Mouse (Mus musculus): ENCODE results near the gene Cc2d1a. TPM values are rescaled to one million over a fixed set of nuclear protein-coding genes. Genes with fewer than 3 reads are reported as not detected.

Cc2d1a gene
- polyA plus RNA-seq, 1 experiment from 2014 or later = 16.9 TPM

DNA sequence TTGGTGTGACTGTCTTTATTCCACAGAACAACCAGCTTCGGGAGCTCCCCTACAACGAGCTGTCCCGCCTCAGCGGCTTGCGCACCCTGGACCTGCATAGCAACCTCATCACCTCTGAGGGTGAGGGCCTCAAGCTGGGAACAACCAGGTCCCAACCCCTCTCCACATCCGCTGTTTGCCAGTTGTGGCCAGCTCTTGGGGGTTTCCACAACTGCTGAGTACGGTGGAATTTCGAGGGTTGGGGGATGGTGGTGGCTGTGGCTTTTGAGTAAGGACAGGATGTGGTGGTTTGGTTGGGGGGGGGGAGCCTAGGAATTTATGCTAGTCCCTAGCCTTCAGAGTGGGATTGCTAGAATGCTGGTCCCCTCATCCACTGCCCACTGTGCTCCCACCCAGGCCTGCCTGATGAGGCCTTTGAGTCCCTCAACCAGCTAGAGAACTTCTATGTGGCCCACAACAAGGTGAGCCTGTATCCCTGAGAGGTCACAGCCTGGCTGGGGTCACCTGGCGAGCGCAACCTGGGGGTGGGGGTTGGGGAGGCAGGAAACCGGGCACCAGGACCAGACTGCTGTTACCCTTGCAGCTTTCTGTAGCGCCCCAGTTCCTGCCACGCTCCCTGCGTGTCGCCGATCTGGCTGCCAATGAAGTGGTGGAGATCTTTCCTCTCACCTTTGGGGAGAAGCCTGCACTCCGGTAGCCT is 20.4 kb downstream of the Cc2d1a start:
- WGBS = 71% methylated on average over 17 of the region's 17 CpGs
- H3K27ac ChIP-seq = no peak overlapping the region
- ATAC-seq (ENCODE audit: low FRiP score, low read depth) = no peak

GRCm38 (mm10) chr8:84126742-84127141 is 21.0 kb downstream of the Cc2d1a start:
- H3K27me3 ChIP-seq (replicated peaks) = 0 out of 2 replicates have a peak, but pooled peaks cover 7% of the 10 kb centered on the region
- ATAC-seq (ENCODE audit: low FRiP score, low read depth) = no peak
- H3K9me3 ChIP-seq = no peaks in the 10 kb centered on the region
- 82% methylated on average over 2 of the region's 2 CpGs for WGBS
- no peak overlapping the region for H3K27ac ChIP-seq
- H3K9ac ChIP-seq = no peak overlapping the region
- H3K4me1 ChIP-seq = no peaks in the 10 kb centered on the region
- H3K4me3 ChIP-seq = no peak overlapping the region
- H3K36me3 ChIP-seq = peaks cover under 1% of the 10 kb centered on the region
- H3K4me2 ChIP-seq (replicated peaks) = no peak overlapping the region

More for the DNA sequence above, 20.4 kb downstream of the Cc2d1a start:
- Histone ChIP-seq H3K36me3 (peaks cover 6% of the 10 kb centered on the region), H3K27me3 (replicated peaks) (0 out of 2 replicates have a peak, but pooled peaks cover 7% of the 10 kb centered on the region), H3K4me1 (no peaks in the 10 kb centered on the region), H3K9me3 (no peaks in the 10 kb centered on the region), H3K4me3 (no peak overlapping the region), H3K4me2 (replicated peaks) (no peak overlapping the region), H3K9ac (no peak overlapping the region)

DNA sequence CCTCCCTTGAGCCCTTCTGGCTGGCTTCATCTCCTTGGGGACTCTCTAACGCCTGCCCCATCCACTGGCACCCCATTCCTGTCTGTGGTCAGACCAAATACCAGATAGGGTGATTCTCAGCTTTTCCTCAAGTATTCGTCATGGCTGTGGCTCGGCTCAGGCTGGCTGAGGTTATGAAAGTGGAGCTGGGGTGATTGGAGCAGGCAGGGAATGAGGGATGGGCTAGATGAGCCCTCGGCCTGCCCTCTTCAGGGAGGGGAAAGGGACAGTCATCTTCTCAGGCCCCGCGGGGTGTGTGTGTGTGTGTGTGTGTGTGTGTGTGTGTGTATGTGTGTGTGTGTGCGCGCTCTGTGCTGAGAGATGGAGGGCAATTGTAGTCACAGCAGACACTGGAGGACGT is 22.1 kb downstream of the Cc2d1a start, which contains the start of gene Podnl1:
Podnl1 (plus strand) TSS at position 334 of the 400 bp plus-strand sequence.
- Histone ChIP-seq H3K4me1 (no peaks in the 10 kb centered on the region), H3K27me3 (replicated peaks) (0 out of 2 replicates have a peak, but pooled peaks cover 2% of the 10 kb centered on the region), H3K36me3 (no peaks in the 10 kb centered on the region), H3K27ac (no peak within 1 kb of the TSS), H3K9me3 (no peaks in the 10 kb centered on the region), H3K4me2 (replicated peaks) (no peak within 1 kb of the TSS), H3K9ac (no peak within 1 kb of the TSS), H3K4me3 (no peak within 1 kb of the TSS)
- WGBS = 71% methylated on average over 9 of the region's 9 CpGs
- no peak for ATAC-seq (ENCODE audit: low FRiP score, low read depth)

DNA sequence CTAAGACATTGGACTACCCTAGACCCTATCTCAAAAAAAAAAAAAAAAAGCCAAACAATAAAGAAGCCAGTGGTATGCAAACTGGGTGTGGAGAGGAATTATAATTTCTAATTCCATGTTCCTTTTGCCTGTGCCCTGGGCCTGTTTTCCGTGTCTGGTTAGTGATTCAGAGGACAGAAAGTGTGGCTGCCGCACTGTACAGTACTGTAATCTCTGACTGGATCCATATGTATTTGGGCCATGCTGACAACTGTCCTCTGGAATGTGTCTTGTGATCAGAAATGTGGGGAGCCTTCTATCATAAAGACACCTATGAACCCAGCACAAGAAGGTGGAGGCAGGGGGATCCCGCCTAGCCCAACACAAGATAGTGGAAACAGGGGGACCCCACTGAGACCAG is 25.6 kb downstream of the Cc2d1a start:
- 91% methylated on average over 3 of the region's 3 CpGs for WGBS
- no peaks in the 10 kb centered on the region for H3K36me3 ChIP-seq
- no peak overlapping the region for H3K9ac ChIP-seq
- H3K27me3 ChIP-seq (replicated peaks) = no peaks in the 10 kb centered on the region
- no peak overlapping the region for H3K27ac ChIP-seq
- no peaks in the 10 kb centered on the region for H3K9me3 ChIP-seq
- no peak overlapping the region for H3K4me2 ChIP-seq (replicated peaks)
- ATAC-seq (ENCODE audit: low FRiP score, low read depth) = no peak
- H3K4me1 ChIP-seq = no peaks in the 10 kb centered on the region
- no peak overlapping the region for H3K4me3 ChIP-seq

- Histone ChIP-seq H3K4me3 (no peak overlapping the region), H3K27me3 (replicated peaks) (no peaks in the 10 kb centered on the region), H3K4me2 (replicated peaks) (no peak overlapping the region), H3K9me3 (no peaks in the 10 kb centered on the region), H3K27ac (no peak overlapping the region), H3K9ac (no peak overlapping the region), H3K4me1 (no peaks in the 10 kb centered on the region), H3K36me3 (no peaks in the 10 kb centered on the region)
- no peak for ATAC-seq (ENCODE audit: low FRiP score, low read depth)
- WGBS = 87% methylated on average over 6 of the region's 6 CpGs
Observed at GRCm38 (mm10) chr8:84115646-84116045, 32.1 kb downstream of the Cc2d1a start.

DNA sequence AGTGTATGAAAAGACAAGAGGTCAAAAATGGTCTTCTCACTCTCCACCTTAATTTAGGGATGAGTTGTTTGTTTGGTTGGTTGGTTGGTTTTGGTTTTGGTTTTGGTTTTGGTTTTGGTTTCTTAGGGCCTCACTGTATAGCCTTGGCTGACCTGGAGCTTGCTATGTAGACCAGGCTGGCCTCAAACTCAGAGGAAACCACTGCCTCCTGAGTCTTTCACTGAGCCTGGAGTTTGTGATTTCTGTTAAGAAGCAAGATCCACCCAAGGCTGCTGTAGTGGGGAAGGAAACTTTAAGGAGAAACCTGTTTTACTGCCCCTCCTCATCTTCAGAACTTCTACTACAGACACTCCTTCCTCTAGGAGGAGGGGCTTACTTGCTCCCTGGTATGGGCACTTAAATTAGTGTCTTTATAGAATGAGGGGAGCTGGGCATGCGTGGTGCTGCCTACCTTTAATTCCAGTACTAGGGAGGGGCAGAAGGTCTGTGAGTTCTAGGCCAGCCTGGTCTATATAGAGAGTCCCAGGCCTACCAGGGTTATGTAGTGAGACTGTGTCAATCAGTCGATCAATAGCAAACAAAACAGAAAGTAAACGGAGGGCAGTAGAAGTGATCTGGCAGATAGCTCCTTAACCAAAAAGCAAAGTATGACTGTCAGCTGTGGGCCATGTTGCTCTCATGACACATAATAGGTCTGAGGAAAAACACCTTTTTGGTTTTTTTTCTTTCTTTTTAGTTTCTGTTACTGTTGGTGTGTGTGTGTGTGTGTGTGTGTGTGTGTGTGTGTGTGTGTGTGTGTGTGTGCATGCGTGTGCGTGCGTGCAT is 41.3 kb downstream of the Cc2d1a start:
- 92% methylated on average over 6 of the region's 6 CpGs for WGBS
- no peak overlapping the region for H3K4me3 ChIP-seq
- no peak for ATAC-seq (ENCODE audit: low FRiP score, low read depth)

DNA sequence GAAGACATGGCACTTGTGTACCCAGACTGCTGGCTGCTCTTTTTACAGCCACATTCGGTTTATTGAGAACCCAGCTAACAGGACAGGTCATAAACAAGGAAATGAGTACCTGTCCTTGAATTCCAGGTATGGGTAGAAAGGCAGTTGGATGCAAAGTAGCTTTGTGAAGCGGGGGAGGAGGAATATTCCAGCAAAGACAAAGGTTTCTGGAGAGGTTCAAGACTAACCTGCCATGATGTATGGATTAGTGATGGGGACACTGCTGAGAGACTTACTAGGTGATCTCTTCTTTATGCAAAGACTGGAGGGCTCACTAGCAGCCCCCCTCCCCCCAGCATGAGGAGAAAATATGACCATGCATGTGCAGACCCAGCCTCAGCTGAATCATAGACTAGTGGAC is 42.1 kb downstream of the Cc2d1a start:
- H3K27me3 ChIP-seq (replicated peaks) = no peaks in the 10 kb centered on the region

More for the DNA sequence above, 41.3 kb downstream of the Cc2d1a start:
- Histone ChIP-seq H3K36me3 (peaks cover 14% of the 10 kb centered on the region), H3K9ac (no peak overlapping the region), H3K27ac (no peak overlapping the region), H3K4me2 (replicated peaks) (no peak overlapping the region), H3K9me3 (no peaks in the 10 kb centered on the region), H3K4me1 (peaks cover 27% of the 10 kb centered on the region), H3K27me3 (replicated peaks) (no peaks in the 10 kb centered on the region)

GRCm38 (mm10) chr8:84104697-84105609 is 42.8 kb downstream of the Cc2d1a start, which contains the start of gene Dcaf15:
Gene Dcaf15 (minus strand): TSS chr8:84104768.
- H3K4me2 ChIP-seq (replicated peaks) = peak within 1 kb of the TSS; percentile 88
- WGBS = 8% methylated on average over 42 of the region's 42 CpGs

More for the DNA sequence above, 42.1 kb downstream of the Cc2d1a start:
- H3K27ac ChIP-seq = no peak overlapping the region
- H3K4me3 ChIP-seq = no peak overlapping the region
- no peak for ATAC-seq (ENCODE audit: low FRiP score, low read depth)
- H3K36me3 ChIP-seq = peaks cover 17% of the 10 kb centered on the region
- H3K9ac ChIP-seq = no peak overlapping the region
- H3K4me2 ChIP-seq (replicated peaks) = no peak overlapping the region
- WGBS = 74% methylated on average over 2 of the region's 2 CpGs
- H3K9me3 ChIP-seq = no peaks in the 10 kb centered on the region
- H3K4me1 ChIP-seq = peaks cover 27% of the 10 kb centered on the region

DNA sequence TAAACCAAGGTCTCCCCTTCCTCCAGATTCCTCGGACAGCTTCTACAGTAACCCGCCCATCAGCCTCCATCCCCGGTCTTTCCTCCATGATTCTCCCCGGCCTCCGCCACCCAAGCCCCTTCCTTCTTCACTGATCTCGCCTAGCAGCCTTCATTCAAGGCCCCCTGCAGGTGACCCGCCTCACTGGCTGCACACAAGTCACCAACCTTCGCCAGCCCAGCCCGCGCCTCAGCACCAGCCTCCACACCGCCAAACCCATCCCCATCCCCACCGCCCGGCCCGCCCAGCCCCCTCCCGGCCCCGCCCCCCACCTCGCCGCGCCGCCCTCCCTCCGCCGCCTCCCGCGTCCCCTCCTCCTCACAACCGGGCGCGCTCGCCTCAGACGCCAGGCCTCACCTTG is 43.5 kb downstream of the Cc2d1a start:
- H3K9me3 ChIP-seq = no peaks in the 10 kb centered on the region
- peak overlapping the region; percentile 88 for H3K4me2 ChIP-seq (replicated peaks)
- peaks cover 27% of the 10 kb centered on the region for H3K4me1 ChIP-seq
- WGBS = under 1% methylated on average over 26 of the region's 29 CpGs
- peak overlapping the region; percentile 70 for H3K4me3 ChIP-seq
- peaks cover 24% of the 10 kb centered on the region for H3K36me3 ChIP-seq
- H3K9ac ChIP-seq = peak overlapping the region; percentile 84
- no peaks in the 10 kb centered on the region for H3K27me3 ChIP-seq (replicated peaks)
- peak overlapping the region; percentile 83 for H3K27ac ChIP-seq
- peak; percentile 84 for ATAC-seq (ENCODE audit: low FRiP score, low read depth)

More at GRCm38 (mm10) chr8:84104697-84105609, 42.8 kb downstream of the Cc2d1a start, which contains the start of gene Dcaf15:
- peak; percentile 97 for ATAC-seq (ENCODE audit: low FRiP score, low read depth)
- H3K27me3 ChIP-seq (replicated peaks) = no peaks in the 10 kb centered on the region
- H3K9me3 ChIP-seq = no peaks in the 10 kb centered on the region
- peak within 1 kb of the TSS; percentile 70 for H3K4me3 ChIP-seq
- peak within 1 kb of the TSS; percentile 83 for H3K27ac ChIP-seq
- peaks cover 27% of the 10 kb centered on the region for H3K4me1 ChIP-seq
- peaks cover 20% of the 10 kb centered on the region for H3K36me3 ChIP-seq
- H3K9ac ChIP-seq = peak within 1 kb of the TSS; percentile 84

- Histone ChIP-seq H3K36me3 (peaks cover 30% of the 10 kb centered on the region), H3K4me2 (replicated peaks) (peak overlapping the region; percentile 88), H3K9ac (peak overlapping the region; percentile 84), H3K4me1 (peaks cover 27% of the 10 kb centered on the region), H3K4me3 (peak overlapping the region; percentile 70), H3K27me3 (replicated peaks) (no peaks in the 10 kb centered on the region), H3K27ac (peak overlapping the region; percentile 83; the same call in 1 of the 2 replicates), H3K9me3 (no peaks in the 10 kb centered on the region)
- WGBS = 64% methylated on average over 3 of the region's 3 CpGs
- ATAC-seq (ENCODE audit: low FRiP score, low read depth) = no peak
Observed at GRCm38 (mm10) chr8:84103601-84104000, 44.1 kb downstream of the Cc2d1a start.

DNA sequence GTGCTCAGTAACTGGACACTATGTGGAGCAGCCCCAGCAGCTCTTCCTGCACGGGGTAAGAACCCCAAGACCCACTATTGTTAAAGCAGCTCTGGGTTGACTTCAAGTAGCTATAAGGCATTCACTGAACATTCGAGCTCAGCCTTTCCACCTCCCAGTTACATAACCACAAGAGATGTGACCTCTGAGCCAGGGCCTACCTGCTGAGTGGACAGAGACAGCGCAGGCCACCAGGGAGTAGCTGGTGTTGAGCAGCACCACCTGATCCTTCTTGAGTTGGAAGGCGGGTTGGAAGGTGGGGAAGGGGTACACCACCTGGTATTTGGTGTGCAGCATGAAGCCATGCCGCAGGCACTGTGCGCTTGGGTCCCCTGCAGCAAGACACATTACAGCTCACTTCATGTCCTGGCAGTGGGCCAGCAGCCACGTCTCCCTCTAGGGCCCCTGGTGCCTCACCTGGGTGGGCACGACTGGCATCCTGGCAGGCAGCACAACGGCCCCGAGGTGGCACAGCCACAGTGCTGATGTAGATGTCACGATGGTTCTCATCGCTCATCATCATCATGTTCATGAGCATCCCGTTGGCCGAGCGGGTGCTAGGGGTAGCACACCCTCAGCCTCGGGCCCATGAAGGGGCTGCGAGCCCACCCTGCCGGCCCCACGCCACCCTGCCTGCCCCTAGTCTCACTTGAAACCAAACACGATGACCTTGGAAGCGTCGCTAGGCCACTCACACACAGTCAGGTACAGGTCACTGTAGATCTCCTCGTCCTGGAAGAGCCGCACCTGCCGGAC is 46.1 kb downstream of the Cc2d1a start:
- WGBS = 93% methylated on average over 25 of the region's 25 CpGs
- Histone ChIP-seq H3K4me1 (peaks cover 27% of the 10 kb centered on the region), H3K27ac (no peak overlapping the region), H3K4me2 (replicated peaks) (no peak overlapping the region), H3K9ac (no peak overlapping the region), H3K36me3 (peaks cover 49% of the 10 kb centered on the region), H3K4me3 (no peak overlapping the region), H3K9me3 (no peaks in the 10 kb centered on the region), H3K27me3 (replicated peaks) (no peaks in the 10 kb centered on the region)
- no peak for ATAC-seq (ENCODE audit: low FRiP score, low read depth)
